Mouse (Mus musculus) small intestine, adult 2 months (tissue): ENCODE data around the gene Brox. TPM values are rescaled to one million over a fixed set of nuclear protein-coding genes. Genes with fewer than 3 reads are reported as not detected.
"Not testable (repeated sequence)": the region's sequence is repeated elsewhere in the genome, so short reads cannot be mapped to it uniquely, and the experiment has no call there.

ENCODE experiments used
- H3K27ac ChIP-seq: fragments of 200-500 bp; 2 replicates; pipeline ENCODE4 v1.5.1; 2012; ENCODE audit warnings: low read depth, low read length, control low read depth, inconsistent platforms; ENCODE audit not compliant: insufficient read depth
- H3K27me3 ChIP-seq: fragments of 200-500 bp; 2 replicates; pipeline ENCODE4 v1.6.1; 2012; ENCODE audit warnings: mild to moderate bottlenecking, moderate library complexity, low read length, inconsistent platforms; ENCODE audit not compliant: control insufficient read depth, insufficient read depth
- H3K36me3 ChIP-seq: fragments of 200-500 bp; 2 replicates; pipeline ENCODE4 v1.6.1; 2012; ENCODE audit warnings: mild to moderate bottlenecking, low read length, control low read depth, inconsistent platforms; ENCODE audit not compliant: control insufficient read depth, insufficient read depth
- H3K4me1 ChIP-seq: fragments of 200-500 bp; 2 replicates; pipeline ENCODE4 v1.6.1; 2012; ENCODE audit warnings: low read length, inconsistent platforms, mixed read lengths; ENCODE audit not compliant: control insufficient read depth, insufficient read depth, insufficient read length
- H3K4me3 ChIP-seq: fragments of 200-500 bp; 2 replicates; pipeline ENCODE4 v1.5.1; 2012; ENCODE audit warnings: low read depth, mild to moderate bottlenecking, control low read depth, inconsistent platforms, low read length, moderate library complexity
- CTCF ChIP-seq: fragments of 200-500 bp; IDR thresholded peaks from 2 replicates; pipeline ENCODE4 v1.5.1; 2012; ENCODE audit warnings: low read depth, mild to moderate bottlenecking, control low read depth, inconsistent platforms, low read length, moderate library complexity, mixed read lengths; ENCODE audit not compliant: insufficient replicate concordance, insufficient read length; ENCODE audit errors: extremely low read depth
- POLR2A ChIP-seq: fragments of 200-500 bp; IDR thresholded peaks from 2 replicates; pipeline ENCODE4 v1.6.1; 2012; ENCODE audit warnings: low read depth, mild to moderate bottlenecking, control low read depth, inconsistent platforms, low read length, moderate library complexity
- WGBS: fragments of 180-500 bp; shearing (Covaris S2); methylation state at CpG from one replicate; pipeline ENCODE4 v1.1.7; 2018; 5-methylcytosine and 5-hydroxymethylcytosine counted together
- polyA plus RNA-seq: library from polyadenylated mRNA; depleted of rRNA; stranded (reverse); fragments of >200 nt; gene quantifications from 2 replicates; pipeline ENCODE4 v1.2.3, GENCODE M21; 2012

The Brox gene
- polyA plus RNA-seq, 1 experiment: 12.5 TPM

GRCm38 (mm10) chr1:183320708-183321107 lies 23.6 kb upstream of the Brox start:
- peaks cover 35% of the 10 kb centered on the region for H3K36me3 ChIP-seq
- H3K4me1 ChIP-seq: no peaks in the 10 kb centered on the region
- H3K27me3 ChIP-seq: no peaks in the 10 kb centered on the region
- 35% methylated on average over 3 of the region's 3 CpGs for WGBS
- H3K27ac ChIP-seq: no peak overlapping the region
- no peak overlapping the region for H3K4me3 ChIP-seq
- no peak for TF ChIP-seq CTCF
- TF ChIP-seq POLR2A: no peak

- 89% methylated on average over 2 of the region's 2 CpGs for WGBS
Measured at GRCm38 (mm10) chr1:183315783-183316182, 18.7 kb upstream of the Brox start.

GRCm38 (mm10) chr1:183312076-183312475 lies 15.0 kb upstream of the Brox start:
- no peak for TF ChIP-seq CTCF
- no peak for TF ChIP-seq POLR2A
- WGBS: 92% methylated on average over 2 of the region's 2 CpGs
- H3K4me1 ChIP-seq: no peaks in the 10 kb centered on the region
- no peak overlapping the region for H3K4me3 ChIP-seq
- H3K27ac ChIP-seq: no peak overlapping the region
- no peaks in the 10 kb centered on the region for H3K27me3 ChIP-seq
- peaks cover 26% of the 10 kb centered on the region for H3K36me3 ChIP-seq

More at GRCm38 (mm10) chr1:183315783-183316182, 18.7 kb upstream of the Brox start:
- Histone ChIP-seq H3K27me3 (no peaks in the 10 kb centered on the region), H3K27ac (no peak overlapping the region), H3K36me3 (peaks cover 35% of the 10 kb centered on the region), H3K4me3 (no peak overlapping the region), H3K4me1 (no peaks in the 10 kb centered on the region)
- TF ChIP-seq POLR2A (no peak), CTCF (no peak)

DNA sequence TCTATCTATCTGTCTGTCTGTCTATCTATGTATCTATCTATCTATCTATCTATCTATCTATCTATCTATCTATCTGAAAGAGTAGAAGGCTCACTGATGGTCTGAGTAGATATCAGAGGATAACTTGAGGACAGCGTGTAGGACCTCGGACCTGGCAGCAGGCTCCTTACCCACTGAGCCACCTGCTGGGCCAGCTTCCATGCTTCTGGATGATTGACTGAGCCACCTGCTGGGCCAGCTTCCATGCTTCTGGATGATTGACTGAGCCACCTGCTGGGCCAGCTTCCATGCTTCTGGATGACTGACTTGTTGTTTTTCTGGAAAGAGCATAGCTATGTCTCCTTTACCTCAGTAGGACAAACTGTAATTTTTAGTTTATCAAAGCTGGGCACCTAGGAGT lies 12.5 kb upstream of the Brox start:
- H3K27me3 ChIP-seq, H3K4me1 ChIP-seq, H3K4me3 ChIP-seq, H3K27ac ChIP-seq: not testable (repeated sequence)
- WGBS: 71% methylated on average over 2 of the region's 2 CpGs
- peaks cover 20% of the 10 kb centered on the region for H3K36me3 ChIP-seq

- 87% methylated on average over 1 of the region's 1 CpGs for WGBS
Measured at GRCm38 (mm10) chr1:183308476-183308875, 11.4 kb upstream of the Brox start.

DNA sequence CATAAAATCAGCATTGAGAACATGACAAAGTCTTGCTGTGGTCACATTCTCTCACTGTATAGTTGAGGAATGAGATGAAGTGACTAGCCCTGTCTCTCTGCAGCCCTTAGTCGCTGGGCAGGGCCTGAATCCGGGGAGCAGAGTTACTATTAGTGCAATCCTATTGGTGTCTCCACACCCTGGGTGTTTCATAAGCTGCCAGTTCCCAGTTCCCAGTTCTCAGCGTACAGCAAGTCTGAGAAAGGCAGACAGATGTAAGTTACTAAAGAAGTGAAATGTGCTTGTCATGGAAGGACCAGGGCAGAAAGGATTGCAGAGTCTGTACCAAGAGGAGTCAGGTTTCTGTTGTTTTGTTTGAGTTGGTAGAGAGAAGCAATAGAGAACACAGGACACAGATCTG lies 10.5 kb upstream of the Brox start:
- Histone ChIP-seq H3K4me3 (no peak overlapping the region), H3K36me3 (peaks cover 8% of the 10 kb centered on the region), H3K27ac (no peak overlapping the region), H3K4me1 (no peaks in the 10 kb centered on the region), H3K27me3 (no peaks in the 10 kb centered on the region)
- no peak for TF ChIP-seq CTCF
- no peak for TF ChIP-seq POLR2A
- 70% methylated on average over 3 of the region's 3 CpGs for WGBS

More at GRCm38 (mm10) chr1:183308476-183308875, 11.4 kb upstream of the Brox start:
- Histone ChIP-seq H3K36me3 (peaks cover 13% of the 10 kb centered on the region), H3K27ac (no peak overlapping the region), H3K4me3 (no peak overlapping the region), H3K27me3 (no peaks in the 10 kb centered on the region), H3K4me1 (no peaks in the 10 kb centered on the region)
- TF ChIP-seq CTCF (no peak), POLR2A (no peak)

GRCm38 (mm10) chr1:183299161-183299560 lies 2.1 kb upstream of the Brox start:
- H3K27ac ChIP-seq: no peak overlapping the region
- H3K4me3 ChIP-seq: no peak overlapping the region
- no peaks in the 10 kb centered on the region for H3K4me1 ChIP-seq
- H3K27me3 ChIP-seq: no peaks in the 10 kb centered on the region
- WGBS: 90% methylated on average over 6 of the region's 6 CpGs
- TF ChIP-seq CTCF (no peak), POLR2A (no peak)
- no peaks in the 10 kb centered on the region for H3K36me3 ChIP-seq

DNA sequence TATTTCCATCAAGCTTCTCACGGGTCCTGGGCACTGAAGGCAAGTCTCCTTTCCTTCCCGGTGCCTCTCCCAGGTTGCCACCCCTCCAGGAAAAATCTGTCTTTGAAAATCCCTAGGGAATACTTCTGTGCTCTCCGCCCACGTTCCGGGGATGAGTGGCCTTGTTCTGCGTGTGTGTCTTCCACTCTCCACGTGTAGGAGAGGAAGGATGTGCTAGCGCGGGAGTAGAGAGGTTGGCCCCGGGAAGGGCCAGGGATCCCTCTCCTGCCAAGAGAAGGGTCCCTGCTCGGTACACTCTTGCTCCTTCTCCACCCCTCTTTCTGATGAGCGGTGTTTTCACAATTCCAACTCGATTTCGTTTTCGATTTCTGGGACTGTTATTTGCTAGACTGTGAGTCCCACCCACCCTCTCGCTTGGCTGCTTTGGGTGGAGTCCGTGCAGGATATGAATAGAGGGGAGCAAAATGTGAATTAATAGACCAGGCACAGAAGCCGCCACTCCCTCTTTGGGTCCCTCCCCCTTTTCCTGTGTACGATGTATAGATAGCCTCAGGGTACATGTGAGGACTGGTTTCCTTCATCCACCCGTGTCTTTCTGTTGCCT lies 919 bp upstream of the Brox start:
- H3K27me3 ChIP-seq: no peaks in the 10 kb centered on the region
- WGBS: under 1% methylated on average over 20 of the region's 20 CpGs
- TF ChIP-seq POLR2A (no peak), CTCF (no peak)
- peak overlapping the region; percentile 86 for H3K4me3 ChIP-seq
- H3K4me1 ChIP-seq: no peaks in the 10 kb centered on the region
- H3K27ac ChIP-seq: peak overlapping the region; percentile 23
- peaks cover 6% of the 10 kb centered on the region; the same call in 1 of the 2 replicates for H3K36me3 ChIP-seq
